Mouse (Mus musculus) kidney, adult 18-20 months (tissue): ENCODE measurements around the gene Cct5.
"Not testable (repeated sequence)": the region's sequence is repeated elsewhere in the genome, so short reads cannot be mapped to it uniquely, and the experiment has no call there.

Experiments used
- DNase-seq: peaks from one replicate; pipeline ENCODE4 v3.0.0; 2021

Gene Cct5

GRCm38 (mm10) chr15:31595651-31596050, 6.0 kb downstream of the Cct5 start:
- no peak for DNase-seq

GRCm38 (mm10) chr15:31594260-31594659, 7.3 kb downstream of the Cct5 start:
- DNase-seq, result no peak

- no peak for DNase-seq
These were observed 9.1 kb downstream of the Cct5 start for GRCm38 (mm10) chr15:31592531-31592930.

- DNase-seq, result no peak
These were observed 11.4 kb downstream of the Cct5 start for GRCm38 (mm10) chr15:31590176-31590575.

- DNase-seq, result no peak
These were observed 12.5 kb downstream of the Cct5 start for GRCm38 (mm10) chr15:31588989-31589640.

- DNase-seq, result no peak
These were observed 13.8 kb downstream of the Cct5 start for GRCm38 (mm10) chr15:31587789-31588188.

- DNase-seq, result peak; percentile 90
These were observed 15.1 kb downstream of the Cct5 start for GRCm38 (mm10) chr15:31586519-31586918.

- DNase-seq, result no peak
These were observed 15.5 kb downstream of the Cct5 start for GRCm38 (mm10) chr15:31586088-31586487.

GRCm38 (mm10) chr15:31585238-31585637, 16.4 kb downstream of the Cct5 start:
- DNase-seq, result no peak

GRCm38 (mm10) chr15:31583304-31584085, 18.1 kb downstream of the Cct5 start:
- DNase-seq, result no peak

GRCm38 (mm10) chr15:31581086-31581485, 20.5 kb downstream of the Cct5 start:
- DNase-seq, result not testable (repeated sequence)

GRCm38 (mm10) chr15:31576076-31576475, 25.5 kb downstream of the Cct5 start:
- no peak for DNase-seq

GRCm38 (mm10) chr15:31573692-31574091, 27.9 kb downstream of the Cct5 start:
- no peak for DNase-seq

GRCm38 (mm10) chr15:31573287-31573686, 28.3 kb downstream of the Cct5 start:
- DNase-seq, result no peak

- DNase-seq, result no peak
These were observed 29.5 kb downstream of the Cct5 start for GRCm38 (mm10) chr15:31571906-31572722.

- no peak for DNase-seq
These were observed 30.6 kb downstream of the Cct5 start for GRCm38 (mm10) chr15:31570959-31571358.

GRCm38 (mm10) chr15:31569325-31570022, 32.1 kb downstream of the Cct5 start:
- peak; percentile 84 for DNase-seq

GRCm38 (mm10) chr15:31568581-31568996, 33.0 kb downstream of the Cct5 start:
- DNase-seq, result peak; percentile 78

- no peak for DNase-seq
These were observed 34.2 kb downstream of the Cct5 start for GRCm38 (mm10) chr15:31567431-31567830.

GRCm38 (mm10) chr15:31565786-31566185, 35.8 kb downstream of the Cct5 start:
- DNase-seq, result no peak

GRCm38 (mm10) chr15:31565184-31565583, 36.4 kb downstream of the Cct5 start, which contains the start of gene Cmbl:
Gene Cmbl, plus strand, starts transcription at chr15:31565389.
- no peak for DNase-seq
